19 mouse cellular contexts compared by ENCODE assay signal in genomic region chr1:189742041-189742440, GRCm38 (mm10). TPM values are rescaled to one million over a fixed set of nuclear protein-coding genes. Genes with fewer than 3 reads are reported as not detected.
DNase-seq lines count a peak whose midpoint lies in the region; ATAC-seq lines count a peak whose summit lies in the region.
"Had no signal": no experiment of that assay in that cellular context is flagged by ENCODE, and none has a peak within 500 bp of the region (broad histone marks: within the 10 kb centered on the region; RNA-seq: fewer than 3 reads in every experiment).

No protein-coding gene starts in this region.

- no peak overlapping the region for H3K4me3 ChIP-seq in kidney, embryonic 16.5 days (ENCODE audit: low read length)
- H3K4me3 ChIP-seq: embryonic facial prominence, embryonic 10.5 days; forebrain, embryonic 13.5 days; heart, embryonic 15.5 days; hindbrain, embryonic 15.5 days had no signal

- intact Hi-C loops in heart, postnatal 36 days (cut with DNase I), result no loop called here

- H3K9me3 ChIP-seq in kidney, embryonic 16.5 days (ENCODE audit: low read length), result no peaks in the 10 kb centered on the region
- H3K9me3 ChIP-seq: embryonic facial prominence, embryonic 10.5 days; forebrain, embryonic 13.5 days; heart, embryonic 15.5 days; hindbrain, embryonic 15.5 days had no signal

- 0 out of 2 replicates have a peak, but pooled peaks cover 4% of the 10 kb centered on the region for H3K36me3 ChIP-seq in kidney, embryonic 16.5 days (ENCODE audit: insufficient read depth, low read length)
- H3K36me3 ChIP-seq: heart, embryonic 15.5 days; hindbrain, embryonic 15.5 days had no signal

- no peak for ATAC-seq in kidney, embryonic 16.5 days (ENCODE audit: low FRiP score, low TSS enrichment)
- ATAC-seq: activated CD4-positive, CD25-positive, alpha-beta regulatory T cell, adult 4 months; forebrain, embryonic 13.5 days; forebrain, postnatal 0 days had no signal

- 67% methylated on average over 5 of the region's 5 CpGs for WGBS in kidney, embryonic 16.5 days

- peak; percentile 94 for DNase-seq in heart, adult 11 months
- DNase-seq in heart, postnatal 36 days, result no peak
- no peak for DNase-seq in kidney, adult 11 months
- peak; percentile 63 for DNase-seq in kidney, postnatal 14 days
- DNase-seq in testis, postnatal 14 days (ENCODE audit: low spot score), result no peak
- DNase-seq in lung, postnatal 14 days, result no peak
- DNase-seq: adrenal gland, adult 2 months; adrenal gland, postnatal 25 days; cerebellum, adult 2 months; cerebellum, postnatal 10 days; forebrain, postnatal 0 days; gastrocnemius, postnatal 36 days had no signal

- H3K27ac ChIP-seq in kidney, embryonic 16.5 days (ENCODE audit: low read length), result peak overlapping the region; percentile 43; the same call in 1 of the 2 replicates
- H3K27ac ChIP-seq: embryonic facial prominence, embryonic 10.5 days; forebrain, embryonic 13.5 days; heart, embryonic 15.5 days; hindbrain, embryonic 15.5 days had no signal

- H3K4me1 ChIP-seq in kidney, embryonic 16.5 days (ENCODE audit: insufficient read depth, low read length), result peaks cover 76% of the 10 kb centered on the region
- H3K4me1 ChIP-seq: forebrain, embryonic 13.5 days; hindbrain, embryonic 15.5 days had no signal

- no peak overlapping the region for H3K9ac ChIP-seq in kidney, embryonic 16.5 days (replicated peaks; ENCODE audit: low read length)
- H3K9ac ChIP-seq: forebrain, embryonic 13.5 days; forebrain, postnatal 0 days; heart, embryonic 15.5 days; hindbrain, embryonic 15.5 days had no signal

- no peaks in the 10 kb centered on the region for H3K27me3 ChIP-seq in kidney, embryonic 16.5 days (ENCODE audit: insufficient read depth, low read length)
- H3K27me3 ChIP-seq: forebrain, embryonic 13.5 days; heart, embryonic 15.5 days; hindbrain, embryonic 15.5 days had no signal

- H3K4me2 ChIP-seq in kidney, embryonic 16.5 days (replicated peaks; ENCODE audit: low read depth, low read length), result no peak overlapping the region
- H3K4me2 ChIP-seq: forebrain, embryonic 13.5 days; heart, embryonic 11.5 days; heart, embryonic 15.5 days; hindbrain, embryonic 15.5 days had no signal

RNA-seq across cellular contexts. Expression of gene Ptpn14, which starts 14.0 kb away (rescaled TPM):
- total RNA-seq in heart, postnatal 36 days (2021), result 10 to 100 TPM; 30.7 to 31.2 TPM
- polyA plus RNA-seq in kidney, embryonic 16.5 days (2015; fragmentation: Nextera tagmentation; extraction: Ambion mirVana), result 16.1 and 17.0 TPM in 2 replicates

RNA-seq across cellular contexts. Expression of gene Cenpf, which starts 54.2 kb away (rescaled TPM):
- 1 to 10 TPM; 2.8 to 5.0 TPM for total RNA-seq in heart, postnatal 36 days (2021)
- polyA plus RNA-seq in kidney, embryonic 16.5 days (2015; fragmentation: Nextera tagmentation; extraction: Ambion mirVana), result 65.4 and 87.1 TPM in 2 replicates

Comparison
In these comparisons a context has a peak if more than half of its experiments do, and no peak if none do; other contexts are left out.
1. DNase-seq: peak in heart, adult 11 months (single experiment) and kidney, postnatal 14 days (single experiment); none in heart, postnatal 36 days (0 of 2), kidney, adult 11 months (single experiment), testis, postnatal 14 days (single experiment) and lung, postnatal 14 days (single experiment).